Mouse (Mus musculus): ENCODE data around the gene E2f3. TPM values are rescaled to one million over a fixed set of nuclear protein-coding genes. Genes with fewer than 3 reads are reported as not detected.

Gene E2f3
- total and polyA plus RNA-seq, 3 experiments: 2.4 to 11.6 (median 8.4) TPM

- no peak for DNase-seq
Observed at GRCm38 (mm10) chr13:29919841-29920240, 66.0 kb downstream of the E2f3 start.

GRCm38 (mm10) chr13:29916561-29916960, 69.3 kb downstream of the E2f3 start:
- no peak for DNase-seq

GRCm38 (mm10) chr13:29913606-29914005, 72.3 kb downstream of the E2f3 start:
- no peak for DNase-seq

GRCm38 (mm10) chr13:29913061-29913460, 72.8 kb downstream of the E2f3 start:
- DNase-seq: no peak

- DNase-seq: no peak
Observed at GRCm38 (mm10) chr13:29912251-29912650, 73.6 kb downstream of the E2f3 start.

- no peak for DNase-seq
Observed at GRCm38 (mm10) chr13:29911141-29911540, 74.7 kb downstream of the E2f3 start.

GRCm38 (mm10) chr13:29908431-29908830, 77.4 kb downstream of the E2f3 start:
- DNase-seq: no peak

- DNase-seq: no peak
Observed at GRCm38 (mm10) chr13:29907995-29908394, 77.9 kb downstream of the E2f3 start.

GRCm38 (mm10) chr13:29906734-29907133, 79.1 kb downstream of the E2f3 start:
- no peak for DNase-seq

GRCm38 (mm10) chr13:29903341-29903740, 82.5 kb downstream of the E2f3 start:
- no peak for DNase-seq

GRCm38 (mm10) chr13:29902676-29903075, 83.2 kb downstream of the E2f3 start:
- no peak for DNase-seq

- DNase-seq: no peak
Observed at GRCm38 (mm10) chr13:29901641-29902040, 84.2 kb downstream of the E2f3 start.

- DNase-seq: no peak
Observed at GRCm38 (mm10) chr13:29866780-29867179, 119.1 kb downstream of the E2f3 start.

GRCm38 (mm10) chr13:29864331-29864730, 121.5 kb downstream of the E2f3 start:
- no peak for DNase-seq

- DNase-seq: no peak
Observed at GRCm38 (mm10) chr13:29860087-29860486, 125.8 kb downstream of the E2f3 start.

- DNase-seq: peak; percentile 26
Observed at GRCm38 (mm10) chr13:29857436-29857835, 128.4 kb downstream of the E2f3 start.

Other genes with a start within 250 kb of the E2f3 start
- 10 to 100 TPM; 22.0 to 29.0 TPM for gene Cdkal1, start 130.4 kb downstream of the E2f3 start, total RNA-seq (2021)
- 0.71 and 0.73 TPM in 2 replicates for gene Cdkal1, start 130.4 kb downstream of the E2f3 start, polyA plus RNA-seq (2012; rRNA removed)
- 1 to 10 TPM; 3.5 to 7.3 TPM for gene Mboat1, start 150.4 kb upstream of the E2f3 start, total RNA-seq (2021)
- 12.9 and 14.2 TPM in 2 replicates for gene Mboat1, start 150.4 kb upstream of the E2f3 start, polyA plus RNA-seq (2012; rRNA removed)

Data from adrenal gland, adult 2 months (tissue).